Mouse (Mus musculus) cerebellum, postnatal 14 days (tissue): Measurements from ENCODE around the gene Scnn1g.

Experiments
- DNase-seq, 2 experiments: peaks; one replicate each; pipeline ENCODE4 v3.0.0; 2021; ENCODE audit warnings: mixed read lengths in 2 of 2

Gene Scnn1g

GRCm38 (mm10) chr7:121734171-121734831 lies at the start of gene Scnn1g:
Gene Scnn1g, plus strand, starts transcription at chr7:121734479.
- DNase-seq, result peak; percentile 95

GRCm38 (mm10) chr7:121685140-121685984 lies 48.9 kb upstream of the Scnn1g start:
- no peak for DNase-seq

- DNase-seq, result no peak
Measured at GRCm38 (mm10) chr7:121689338-121689737, 44.9 kb upstream of the Scnn1g start.

- no peak for DNase-seq
Measured at GRCm38 (mm10) chr7:121691803-121692202, 42.5 kb upstream of the Scnn1g start.

GRCm38 (mm10) chr7:121697170-121697569 lies 37.1 kb upstream of the Scnn1g start:
- DNase-seq, result no peak

GRCm38 (mm10) chr7:121697574-121697973 lies 36.7 kb upstream of the Scnn1g start:
- DNase-seq, result no peak

- no peak for DNase-seq
Measured at GRCm38 (mm10) chr7:121699218-121699617, 35.1 kb upstream of the Scnn1g start.

GRCm38 (mm10) chr7:121700480-121700879 lies 33.8 kb upstream of the Scnn1g start:
- DNase-seq, result no peak

GRCm38 (mm10) chr7:121701983-121702382 lies 32.3 kb upstream of the Scnn1g start:
- no peak for DNase-seq

GRCm38 (mm10) chr7:121705051-121705450 lies 29.2 kb upstream of the Scnn1g start:
- no peak for DNase-seq

GRCm38 (mm10) chr7:121706411-121707072 lies 27.7 kb upstream of the Scnn1g start:
- peak; percentile 70 to 74 for DNase-seq

- DNase-seq, result peak; percentile 96 to 97
Measured at GRCm38 (mm10) chr7:121707073-121707667, 27.1 kb upstream of the Scnn1g start, which contains the start of gene Usp31. Gene Usp31, minus strand, starts transcription at chr7:121707253.

GRCm38 (mm10) chr7:121711171-121711570 lies 23.1 kb upstream of the Scnn1g start:
- DNase-seq, result no peak

- DNase-seq, result no peak
Measured at GRCm38 (mm10) chr7:121717031-121717430, 17.2 kb upstream of the Scnn1g start.

GRCm38 (mm10) chr7:121730225-121730624 lies 4.1 kb upstream of the Scnn1g start:
- peak in 1 of 2 experiments; percentile 9 for DNase-seq

GRCm38 (mm10) chr7:121737511-121738415 lies 3.5 kb downstream of the Scnn1g start:
- DNase-seq, result peak; percentile 39 to 50

- DNase-seq, result no peak
Measured at GRCm38 (mm10) chr7:121750244-121750643, 16.0 kb downstream of the Scnn1g start.

- no peak for DNase-seq
Measured at GRCm38 (mm10) chr7:121754748-121755147, 20.5 kb downstream of the Scnn1g start.

- no peak for DNase-seq
Measured at GRCm38 (mm10) chr7:121763328-121763727, 29.0 kb downstream of the Scnn1g start.

GRCm38 (mm10) chr7:121767900-121768299 lies 33.6 kb downstream of the Scnn1g start:
- DNase-seq, result no peak

GRCm38 (mm10) chr7:121768983-121769382 lies 34.7 kb downstream of the Scnn1g start:
- no peak for DNase-seq

- DNase-seq, result no peak
Measured at GRCm38 (mm10) chr7:121778553-121778952, 44.3 kb downstream of the Scnn1g start.
